Mouse (Mus musculus): ENCODE data around the gene Cped1. TPM values are rescaled to one million over a fixed set of nuclear protein-coding genes. Genes with fewer than 3 reads are reported as not detected.
"Not testable (repeated sequence)": the region's sequence is repeated elsewhere in the genome, so short reads cannot be mapped to it uniquely, and the experiment has no call there.

Gene Cped1
- polyA plus RNA-seq, 1 experiment: 2.8 TPM

DNA sequence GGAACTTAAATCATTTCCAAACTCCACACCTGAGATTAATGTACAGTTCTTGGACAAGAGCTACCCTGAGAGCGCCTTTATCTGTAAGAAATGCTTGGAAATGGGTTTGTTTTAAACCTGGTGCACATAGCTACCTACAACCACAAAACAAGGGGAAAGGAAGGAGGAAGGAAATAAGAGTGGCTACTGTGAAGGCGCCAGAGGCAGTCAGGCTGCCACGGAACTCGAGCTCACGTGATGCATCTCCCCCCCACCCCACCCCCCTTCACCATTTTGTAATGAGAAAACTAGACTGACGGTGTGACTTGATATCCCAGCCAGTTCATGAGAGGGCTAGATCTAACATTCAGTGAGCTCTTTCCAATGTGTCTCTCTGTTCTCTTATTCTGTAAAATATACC lies 228.9 kb downstream of the Cped1 start:
- no peak for DNase-seq (ENCODE audit: extremely low spot score in 1 of 2, low spot score in 1 of 2)

DNA sequence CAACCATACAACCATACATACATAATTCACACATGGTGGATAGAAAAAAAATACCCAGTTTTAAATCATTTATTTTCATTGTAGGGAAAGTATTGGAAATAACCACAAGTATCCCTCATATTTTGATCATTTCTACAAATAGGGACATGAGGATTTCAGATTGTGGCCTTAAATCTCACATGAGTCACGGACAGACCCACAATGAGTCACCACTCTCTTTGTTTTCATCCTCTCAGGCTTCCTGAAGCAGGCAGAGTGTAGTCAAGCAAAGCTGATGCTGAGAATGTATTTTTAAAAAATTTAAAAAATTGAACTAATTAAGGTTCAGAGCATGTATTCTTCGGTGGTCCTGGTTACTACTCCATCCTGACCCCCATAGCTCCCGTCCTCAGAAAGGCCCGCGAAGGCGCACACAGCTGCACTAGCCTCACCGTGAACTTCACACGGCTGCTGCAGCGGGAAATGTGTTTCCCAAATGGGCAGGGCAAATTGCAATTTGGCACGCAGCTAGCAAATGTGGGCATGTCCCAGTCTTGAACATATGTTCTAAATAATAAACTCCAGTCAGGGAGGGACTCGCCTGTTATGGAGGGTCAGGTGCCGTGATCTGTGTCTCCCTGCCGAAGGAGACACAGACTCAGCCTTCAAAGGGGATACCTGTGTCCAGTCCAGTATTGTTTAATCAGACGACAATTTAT lies 230.7 kb downstream of the Cped1 start:
- no peak for DNase-seq (ENCODE audit: extremely low spot score in 1 of 2, low spot score in 1 of 2)

GRCm38 (mm10) chr6:22221134-22221533 lies 235.4 kb downstream of the Cped1 start:
- no peak for DNase-seq (ENCODE audit: extremely low spot score in 1 of 2, low spot score in 1 of 2)

GRCm38 (mm10) chr6:22222087-22222486 lies 236.4 kb downstream of the Cped1 start:
- no peak for DNase-seq (ENCODE audit: extremely low spot score in 1 of 2, low spot score in 1 of 2)

GRCm38 (mm10) chr6:22222947-22223346 lies 237.2 kb downstream of the Cped1 start:
- DNase-seq (ENCODE audit: extremely low spot score in 1 of 2, low spot score in 1 of 2): no peak

GRCm38 (mm10) chr6:22224351-22224750 lies 238.6 kb downstream of the Cped1 start:
- no peak for DNase-seq (ENCODE audit: extremely low spot score in 1 of 2, low spot score in 1 of 2)

- no peak for DNase-seq (ENCODE audit: extremely low spot score in 1 of 2, low spot score in 1 of 2)
Observed at GRCm38 (mm10) chr6:22231244-22231643, 245.5 kb downstream of the Cped1 start.

GRCm38 (mm10) chr6:22233517-22233916 lies 247.8 kb downstream of the Cped1 start:
- no peak for DNase-seq (ENCODE audit: extremely low spot score in 1 of 2, low spot score in 1 of 2)

DNA sequence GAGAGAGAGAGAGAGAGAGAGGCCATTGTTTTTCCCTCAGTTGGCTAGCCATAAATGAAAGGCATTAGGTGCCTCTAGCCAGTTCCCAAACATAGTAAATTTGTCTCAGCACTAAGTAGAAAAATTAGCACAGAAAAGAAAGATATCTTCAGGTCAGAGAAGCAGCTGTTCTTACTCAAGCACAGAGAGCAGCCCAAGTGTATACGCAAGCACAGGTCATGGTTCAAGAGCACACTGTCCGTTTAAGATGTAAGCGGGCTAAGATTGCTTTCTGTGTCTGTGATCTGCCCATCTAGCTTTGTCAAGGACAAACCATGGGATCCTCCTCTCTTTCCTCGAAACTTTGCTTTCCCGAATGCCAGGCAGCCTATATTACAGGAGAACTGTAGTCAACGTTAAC lies 249.4 kb downstream of the Cped1 start:
- DNase-seq (ENCODE audit: extremely low spot score in 1 of 2, low spot score in 1 of 2): no peak

GRCm38 (mm10) chr6:22243321-22243720 lies 257.6 kb downstream of the Cped1 start:
- DNase-seq (ENCODE audit: extremely low spot score in 1 of 2, low spot score in 1 of 2): no peak

DNA sequence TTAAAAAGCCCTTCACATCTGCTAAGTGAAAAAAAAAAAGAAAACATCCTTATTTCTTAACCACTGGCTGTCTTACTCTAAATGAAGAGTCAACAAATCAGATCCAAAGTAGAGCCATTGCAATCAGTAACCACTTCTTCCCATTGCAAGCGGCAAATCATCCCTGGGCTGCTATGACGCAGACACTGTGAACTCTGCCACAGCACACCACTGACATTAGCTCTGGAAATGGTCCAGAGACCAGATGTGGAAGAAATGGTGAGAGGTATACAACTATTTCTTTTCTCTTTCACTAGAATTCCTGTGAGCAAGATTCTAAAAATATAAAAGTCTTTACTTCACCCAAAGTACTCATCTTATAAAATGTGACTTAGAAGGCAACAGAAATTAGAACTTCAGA lies 261.0 kb downstream of the Cped1 start:
- no peak for DNase-seq (ENCODE audit: extremely low spot score in 1 of 2, low spot score in 1 of 2)

- DNase-seq (ENCODE audit: extremely low spot score in 1 of 2, low spot score in 1 of 2): no peak
Observed at GRCm38 (mm10) chr6:22258784-22259183, 273.1 kb downstream of the Cped1 start.

DNA sequence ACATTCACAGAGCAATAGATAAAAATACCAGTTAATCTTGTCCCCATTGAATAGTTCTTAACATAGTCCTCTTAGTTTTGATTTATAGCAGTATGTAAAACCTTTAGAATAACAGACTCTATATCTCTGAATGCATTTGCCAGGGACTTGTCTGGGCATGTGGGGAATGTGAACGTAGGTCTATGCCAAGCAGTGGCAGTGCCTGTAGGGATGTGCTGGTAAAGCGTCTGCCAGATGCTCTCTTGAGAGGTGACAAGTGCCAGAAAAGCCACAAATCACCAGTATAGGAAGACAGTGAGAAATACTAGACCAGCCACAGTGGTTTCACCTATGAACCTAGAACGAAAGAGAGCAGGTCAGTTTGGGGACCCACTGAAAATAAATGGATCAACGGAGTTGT lies 276.8 kb downstream of the Cped1 start:
- no peak for DNase-seq (ENCODE audit: extremely low spot score in 1 of 2, low spot score in 1 of 2)

- DNase-seq (ENCODE audit: extremely low spot score in 1 of 2, low spot score in 1 of 2): not testable (repeated sequence)
Observed at GRCm38 (mm10) chr6:22264094-22264493, 278.4 kb downstream of the Cped1 start.

DNA sequence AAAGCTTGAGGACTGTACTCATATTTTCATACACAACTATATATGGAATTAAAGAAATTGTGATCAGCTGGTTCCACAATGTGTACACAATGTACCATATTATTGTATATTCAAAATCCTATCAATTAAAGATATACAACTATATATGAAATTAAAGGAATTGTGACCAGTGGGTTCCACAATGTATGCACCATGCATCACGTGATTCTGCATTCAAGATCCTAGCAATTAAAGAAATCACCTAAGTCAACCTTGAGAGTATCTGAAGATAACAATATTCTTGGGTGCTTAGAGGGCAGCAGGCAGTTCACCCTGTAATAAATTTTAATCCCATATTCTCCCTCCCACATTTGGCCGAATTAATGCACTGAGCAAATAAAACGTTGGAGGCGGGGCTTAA lies 280.3 kb downstream of the Cped1 start:
- DNase-seq (ENCODE audit: extremely low spot score in 1 of 2, low spot score in 1 of 2): no peak

DNA sequence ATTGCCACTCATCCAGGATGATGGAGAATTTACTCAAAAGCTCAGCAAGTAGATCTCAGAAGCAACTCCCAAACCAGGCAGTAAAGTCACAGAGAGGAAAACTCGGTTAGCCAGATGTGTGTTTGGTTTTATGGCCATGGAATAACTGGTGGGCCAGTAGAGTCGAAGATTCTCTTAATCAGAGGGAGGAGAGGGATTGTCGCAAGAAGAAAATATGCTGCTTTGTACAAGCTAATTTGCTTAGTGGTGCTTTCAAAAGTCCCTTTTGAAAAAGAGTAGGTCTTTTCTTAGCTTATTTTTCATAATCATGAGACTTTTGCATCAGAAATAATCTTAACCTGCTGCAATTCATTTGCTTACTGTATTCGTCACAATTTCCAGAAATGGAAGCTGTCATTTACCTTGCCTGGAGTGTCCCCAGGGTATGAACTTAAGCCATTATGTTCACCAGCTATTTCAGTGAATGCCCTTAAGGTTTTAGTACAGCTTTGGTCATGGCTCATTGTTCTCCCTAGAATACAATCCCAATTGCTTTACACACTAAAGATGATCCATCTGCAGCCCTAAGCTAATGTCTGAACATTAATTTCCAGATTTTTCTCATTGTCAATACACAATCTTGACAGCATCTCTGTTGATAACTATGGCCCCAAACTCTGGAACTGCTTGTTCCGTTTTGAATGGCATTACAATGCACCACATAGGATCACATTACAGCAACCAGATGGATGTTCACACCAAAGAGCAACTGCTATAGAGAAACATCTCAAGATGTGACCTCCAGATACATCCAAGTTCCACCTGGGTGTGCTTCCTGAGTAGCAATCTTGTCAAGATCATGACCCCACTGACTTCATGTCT lies 282.3 kb downstream of the Cped1 start:
- no peak for DNase-seq (ENCODE audit: extremely low spot score in 1 of 2, low spot score in 1 of 2)

GRCm38 (mm10) chr6:22268677-22269076 lies 283.0 kb downstream of the Cped1 start:
- no peak for DNase-seq (ENCODE audit: extremely low spot score in 1 of 2, low spot score in 1 of 2)

DNA sequence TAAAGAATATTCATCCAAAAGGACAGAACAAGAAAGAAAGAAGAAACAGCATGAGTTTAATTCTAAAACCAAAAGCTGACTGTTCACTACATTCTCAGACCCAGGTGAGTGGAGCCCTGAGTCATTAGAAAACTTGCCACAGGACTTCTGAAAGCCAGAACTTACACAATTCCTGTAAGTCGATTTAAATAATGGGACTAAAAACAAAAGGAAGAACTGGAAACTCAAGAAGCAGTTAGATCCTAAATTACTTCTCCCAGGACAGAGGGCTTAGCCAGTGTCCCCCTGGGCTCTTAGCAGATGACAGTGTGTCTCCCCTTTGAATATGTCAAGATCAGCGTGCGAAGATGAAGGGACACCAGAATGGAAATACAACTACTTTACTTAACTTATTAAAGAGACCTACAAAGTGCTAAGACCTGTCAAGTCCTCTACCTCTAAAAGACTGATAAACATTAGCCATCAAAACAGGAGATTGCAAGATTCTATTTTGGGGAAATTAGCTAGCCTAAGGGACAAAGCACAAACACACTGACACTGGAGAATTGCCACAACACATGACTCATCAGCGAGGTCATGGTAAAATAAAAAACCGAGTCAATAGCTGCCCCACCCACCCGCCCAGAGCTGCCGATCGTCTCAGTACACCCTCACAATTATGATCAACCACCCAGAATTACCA lies 284.3 kb downstream of the Cped1 start:
- no peak for DNase-seq (ENCODE audit: extremely low spot score in 1 of 2, low spot score in 1 of 2)

DNA sequence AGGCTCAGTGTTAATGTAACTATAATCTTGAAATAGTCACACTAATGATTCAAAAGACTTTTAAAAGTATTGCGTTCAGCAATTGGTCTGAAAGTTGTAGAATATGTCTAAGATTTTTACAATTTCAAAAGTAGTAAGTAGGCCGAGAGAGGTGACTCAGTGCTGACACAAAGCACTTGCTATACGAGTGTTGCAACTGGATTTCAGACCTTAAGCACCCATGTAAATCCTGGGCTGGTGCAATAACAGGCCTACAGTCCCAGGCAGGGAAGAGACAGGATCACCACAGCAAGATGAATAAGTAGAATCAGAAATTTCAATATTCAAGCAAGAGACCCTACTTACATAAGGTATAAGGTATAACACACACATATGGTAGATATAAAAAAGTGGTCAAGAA lies 292.2 kb downstream of the Cped1 start:
- no peak for DNase-seq (ENCODE audit: extremely low spot score in 1 of 2, low spot score in 1 of 2)

DNA sequence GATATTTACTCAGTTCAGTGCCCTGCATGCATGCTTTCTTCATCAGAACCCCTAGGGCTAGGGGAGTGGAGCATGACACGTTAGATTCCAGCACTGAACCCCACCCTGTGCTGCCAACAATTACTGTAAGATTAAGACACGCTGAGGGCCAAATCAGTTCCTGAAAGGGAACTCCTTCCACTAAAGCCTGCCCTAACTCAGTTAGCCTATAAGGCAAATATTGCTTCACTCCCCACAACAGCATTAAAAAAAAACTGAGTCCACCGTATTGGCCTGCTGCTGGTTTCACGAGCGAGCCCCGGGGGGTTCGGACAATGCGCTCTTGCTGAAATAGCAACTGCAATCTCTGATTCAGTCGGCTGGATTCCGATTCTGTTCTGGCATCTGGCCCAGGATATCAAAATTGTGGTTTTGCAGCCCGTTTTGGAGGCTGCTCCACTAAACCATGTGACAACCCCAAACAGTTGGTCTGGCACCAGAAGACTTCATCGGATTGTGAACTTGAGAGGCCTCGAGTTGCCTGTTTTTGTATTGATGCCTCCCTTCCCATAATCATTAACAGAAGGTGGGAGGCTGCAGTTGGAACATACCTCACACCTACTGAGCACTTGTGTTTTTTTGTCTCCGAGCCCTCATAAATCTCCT lies 294.6 kb downstream of the Cped1 start:
- DNase-seq (ENCODE audit: extremely low spot score in 1 of 2, low spot score in 1 of 2): peak in 1 of 2 experiments; percentile 53

- no peak for DNase-seq (ENCODE audit: extremely low spot score in 1 of 2, low spot score in 1 of 2)
Observed at GRCm38 (mm10) chr6:22282405-22282804, 296.7 kb downstream of the Cped1 start.

Data from frontal cortex, adult 2 months (tissue).